Mouse (Mus musculus) forebrain, embryonic 11.5 days (tissue): ENCODE data around the gene BC061212. TPM values are rescaled to one million over a fixed set of nuclear protein-coding genes. Genes with fewer than 3 reads are reported as not detected.
"Not testable (repeated sequence)": the region's sequence is repeated elsewhere in the genome, so short reads cannot be mapped to it uniquely, and the experiment has no call there.

Experiments
- ATAC-seq: fragments of 200-750 bp; cut with Nextera tagmentation; replicated peaks from 2 replicates; pipeline ENCODE4 v1.8.0; 2017; ENCODE audit warnings: moderate TSS enrichment; ENCODE audit not compliant: low FRiP score
- DNase-seq: peaks from one replicate; pipeline ENCODE4 v3.0.0-alpha.2; 2017; ENCODE audit warnings: low spot score
- H3K27ac ChIP-seq: fragments of 300-500 bp; sonication (generic); 2 replicates; pipeline ENCODE4 v1.5.1; 2014; ENCODE audit warnings: low read depth, low read length
- H3K27me3 ChIP-seq: fragments of 300-500 bp; sonication (generic); 2 replicates; pipeline ENCODE4 v1.6.1; 2014; ENCODE audit warnings: mild to moderate bottlenecking, low read length, mixed read lengths; ENCODE audit not compliant: control insufficient read depth, insufficient read depth
- H3K36me3 ChIP-seq: fragments of 300-500 bp; sonication (generic); 2 replicates; pipeline ENCODE4 v1.6.1; 2014; ENCODE audit warnings: mild to moderate bottlenecking, low read length, moderate library complexity, mixed read lengths; ENCODE audit not compliant: control insufficient read depth, insufficient read depth
- H3K4me1 ChIP-seq: fragments of 300-500 bp; sonication (generic); replicated peaks from 2 replicates; pipeline ENCODE4 v1.6.1; 2014; ENCODE audit warnings: low read length, mixed read lengths; ENCODE audit not compliant: control insufficient read depth, insufficient read depth
- H3K4me2 ChIP-seq: fragments of 300-500 bp; sonication (generic); 2 replicates; pipeline ENCODE4 v1.6.1; 2014; ENCODE audit warnings: low read depth, mild to moderate bottlenecking, low read length, moderate library complexity, mixed read lengths; ENCODE audit not compliant: severe bottlenecking
- H3K4me3 ChIP-seq: fragments of 300-500 bp; sonication (generic); 2 replicates; pipeline ENCODE4 v1.5.1; 2014; ENCODE audit warnings: low read depth, low read length
- H3K9ac ChIP-seq: fragments of 300-500 bp; sonication (generic); 2 replicates; pipeline ENCODE4 v1.6.1; 2014; ENCODE audit warnings: low read length
- H3K9me3 ChIP-seq: fragments of 300-500 bp; sonication (generic); 2 replicates; pipeline ENCODE4 v1.6.1; 2016; ENCODE audit warnings: low read length, mixed read lengths; ENCODE audit not compliant: control insufficient read depth
- WGBS: fragments of 180-500 bp; shearing (Covaris S2); extraction: QIAGEN DNeasy Blood & Tissue Kit; methylation state at CpG from one replicate; pipeline ENCODE4 v1.1.7; 2014; 5-methylcytosine and 5-hydroxymethylcytosine counted together
- polyA plus RNA-seq: library from polyadenylated mRNA; unstranded; fragments of >200 nt; fragmentation: Nextera tagmentation; extraction: Ambion mirVana; gene quantifications from 2 replicates; pipeline ENCODE4 v1.2.1, GENCODE M21; 2014

BC061212 gene
- not detected in 2 replicates for polyA plus RNA-seq

DNA sequence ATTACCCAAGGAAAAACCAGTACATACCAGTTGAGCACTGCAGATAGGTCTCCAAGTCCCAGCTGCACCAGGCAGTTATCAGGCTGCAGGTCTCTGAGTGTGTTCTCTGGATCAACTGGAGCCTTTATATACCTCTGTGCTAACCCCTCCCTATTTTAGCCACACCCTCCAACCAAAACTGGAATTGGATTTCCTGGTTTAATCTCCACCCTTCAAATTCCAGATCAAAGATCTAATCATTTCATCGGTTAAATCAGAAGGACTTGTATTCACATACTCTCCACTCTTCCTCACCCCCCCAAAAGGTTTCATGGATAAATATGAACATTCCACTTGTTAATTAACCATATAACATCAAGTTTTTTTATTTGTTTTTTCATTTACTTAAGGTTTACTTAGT is at the start of gene BC061212:
Gene BC061212, minus strand, starts transcription at position 101 of the 400 bp plus-strand sequence.
- not testable (repeated sequence) for H3K4me2 ChIP-seq, H3K36me3 ChIP-seq, H3K9me3 ChIP-seq, H3K4me1 ChIP-seq, H3K4me3 ChIP-seq, ATAC-seq, H3K9ac ChIP-seq, H3K27me3 ChIP-seq, H3K27ac ChIP-seq, DNase-seq
- no CpG with 5 or more reads among the region's 1 CpGs for WGBS

DNA sequence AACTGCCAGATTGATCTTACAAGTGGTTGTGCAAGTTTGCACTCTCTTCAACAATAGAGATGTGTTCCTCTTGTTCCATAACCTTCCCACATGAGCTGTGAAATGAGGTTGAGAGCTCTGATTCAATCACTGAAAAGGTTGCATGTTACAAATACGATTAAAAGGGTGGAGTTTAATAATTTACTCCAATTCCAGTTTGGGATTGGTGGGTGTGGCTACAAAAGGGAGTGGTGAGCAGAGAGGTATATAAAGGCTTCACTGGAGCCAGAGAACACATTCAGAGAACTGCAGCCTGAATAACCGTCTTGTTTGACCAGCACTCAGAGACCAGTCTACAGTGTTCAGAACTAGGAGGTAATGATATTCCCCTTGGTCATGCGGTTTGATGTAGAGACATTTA is 5.7 kb upstream of the BC061212 start, which contains the start of gene Gm6351:
Gene Gm6351, plus strand, starts transcription at position 301 of the 400 bp plus-strand sequence.
- no CpG with 5 or more reads among the region's 3 CpGs for WGBS

More for the DNA sequence above, 5.7 kb upstream of the BC061212 start, which contains the start of gene Gm6351:
- ATAC-seq, H3K4me3 ChIP-seq, H3K27me3 ChIP-seq, H3K4me2 ChIP-seq, H3K9ac ChIP-seq, H3K27ac ChIP-seq, DNase-seq, H3K4me1 ChIP-seq, H3K9me3 ChIP-seq, H3K36me3 ChIP-seq: not testable (repeated sequence)

Other genes starting within 250 kb of the BC061212 start
- gene Gm7792, start 226.8 kb downstream of the BC061212 start, polyA plus RNA-seq, result not detected in 2 replicates
- not detected in 2 replicates for gene Gm16429, start 141.5 kb downstream of the BC061212 start, polyA plus RNA-seq
- not detected in 2 replicates for gene Gm6351, start 5.8 kb upstream of the BC061212 start, polyA plus RNA-seq
- not detected in 2 replicates for gene Gm3106, start 147.5 kb upstream of the BC061212 start, polyA plus RNA-seq
- not detected in 2 replicates for gene A430089I19Rik, start 236.3 kb upstream of the BC061212 start, polyA plus RNA-seq
- gene Gm6502, start 243.9 kb upstream of the BC061212 start, polyA plus RNA-seq, result not detected in 2 replicates